Mouse (Mus musculus) forebrain, embryonic 16.5 days (tissue): ENCODE measurements at regions not wholly inside any gene's neighbourhood (a gene's known extent, or its start where the extent isn't known, plus 50 kb on each side); places are given as distances from the start of the nearest gene placed in this dataset.

ENCODE experiments used
- ATAC-seq: fragments of 200-750 bp; cut with Nextera tagmentation; 2 replicates; pipeline ENCODE4 v1.8.0; 2017; ENCODE audit warnings: mild to moderate bottlenecking, moderate library complexity
- H3K27ac ChIP-seq: fragments of 300-500 bp; sonication (generic); 2 replicates; pipeline ENCODE4 v1.5.1; 2014; ENCODE audit warnings: low read length, control low read depth
- H3K27me3 ChIP-seq: fragments of 300-500 bp; sonication (generic); replicated peaks from 2 replicates; pipeline ENCODE4 v1.6.1; 2014; ENCODE audit warnings: low read length; ENCODE audit not compliant: control insufficient read depth, insufficient read depth
- H3K36me3 ChIP-seq: fragments of 300-500 bp; sonication (generic); 2 replicates; pipeline ENCODE4 v1.6.1; 2014; ENCODE audit not compliant: control insufficient read depth, insufficient read depth
- H3K4me1 ChIP-seq: fragments of 300-500 bp; sonication (generic); replicated peaks from 2 replicates; pipeline ENCODE4 v1.6.1; 2014; ENCODE audit warnings: low read length; ENCODE audit not compliant: control insufficient read depth, insufficient read depth
- H3K4me2 ChIP-seq: fragments of 300-500 bp; sonication (generic); 2 replicates; pipeline ENCODE4 v1.6.1; 2014; ENCODE audit warnings: mild to moderate bottlenecking, low read length, control low read depth
- H3K4me3 ChIP-seq: fragments of 300-500 bp; sonication (generic); replicated peaks from 2 replicates; pipeline ENCODE4 v1.5.1; 2014; ENCODE audit warnings: mild to moderate bottlenecking, low read length, control low read depth
- H3K9ac ChIP-seq: fragments of 300-500 bp; sonication (generic); replicated peaks from 2 replicates; pipeline ENCODE4 v1.6.1; 2014; ENCODE audit warnings: low read depth, low read length, control low read depth
- H3K9me3 ChIP-seq: fragments of 300-500 bp; sonication (generic); 2 replicates; pipeline ENCODE4 v1.6.1; 2016; ENCODE audit warnings: low read length; ENCODE audit not compliant: control insufficient read depth
- WGBS: fragments of 180-500 bp; shearing (Covaris S2); extraction: QIAGEN DNeasy Blood & Tissue Kit; methylation state at CpG from one replicate; pipeline ENCODE4 v1.1.7; 2014; 5-methylcytosine and 5-hydroxymethylcytosine counted together

- Histone ChIP-seq H3K9me3 (no peaks in the 10 kb centered on the region), H3K4me3 (no peak overlapping the region), H3K4me1 (no peaks in the 10 kb centered on the region), H3K9ac (no peak overlapping the region), H3K4me2 (no peak overlapping the region), H3K36me3 (no peaks in the 10 kb centered on the region), H3K27ac (no peak overlapping the region), H3K27me3 (no peaks in the 10 kb centered on the region)
- WGBS, result 69% methylated on average over 4 of the region's 4 CpGs
- peak; percentile 96 for ATAC-seq
These were observed 78.1 kb downstream of the Pom121l12 start for GRCm38 (mm10) chr11:14676992-14677734.

- 55% methylated on average over 2 of the region's 2 CpGs for WGBS
- H3K27ac ChIP-seq, result no peak overlapping the region
- no peak overlapping the region for H3K4me2 ChIP-seq
- H3K4me1 ChIP-seq, result 0 out of 2 replicates have a peak, but pooled peaks cover 6% of the 10 kb centered on the region
- H3K9ac ChIP-seq, result no peak overlapping the region
- H3K36me3 ChIP-seq, result no peaks in the 10 kb centered on the region
- H3K9me3 ChIP-seq, result no peaks in the 10 kb centered on the region
- no peaks in the 10 kb centered on the region for H3K27me3 ChIP-seq
- no peak overlapping the region for H3K4me3 ChIP-seq
- peak; percentile 96 for ATAC-seq
These were observed 101.6 kb downstream of the Pom121l12 start for GRCm38 (mm10) chr11:14700666-14701065.
